Mouse (Mus musculus) MEL (cell line): Measurements from ENCODE around the gene Slit1. TPM values are rescaled to one million over a fixed set of nuclear protein-coding genes. Genes with fewer than 3 reads are reported as not detected.

Source experiments
- DNase-seq: peaks from one replicate; pipeline ENCODE4 v3.0.0; 2011; ENCODE audit warnings: low read depth, low spot score
- H3K27ac ChIP-seq: 2 replicates; pipeline ENCODE4 v1.5.1; 2012; ENCODE audit warnings: low read depth, mild to moderate bottlenecking, control low read depth, low read length, moderate library complexity; ENCODE audit not compliant: control insufficient read depth
- H3K27me3 ChIP-seq, 2 experiments: fragments of 150-350 bp in 1 of 2; sonication (generic) in 1 of 2; 2 replicates each; pipeline ENCODE4 v1.6.1; 2012; ENCODE audit warnings: low read length in 2 of 2, mild to moderate bottlenecking in 2 of 2, improper control_type of control experiment in 1 of 2, moderate library complexity in 1 of 2; ENCODE audit not compliant: insufficient read depth in 2 of 2, control insufficient read depth in 1 of 2
- H3K36me3 ChIP-seq, 2 experiments: 2 replicates each; pipeline ENCODE4 v1.6.1; 2012 to 2014; ENCODE audit warnings: low read length in 2 of 2, improper control_type of control experiment in 1 of 2, inconsistent platforms in 1 of 2, mild to moderate bottlenecking in 1 of 2; ENCODE audit not compliant: insufficient read depth in 2 of 2, control insufficient read depth in 1 of 2
- H3K4me1 ChIP-seq, 2 experiments: fragments of 150-350 bp in 1 of 2; sonication (generic) in 1 of 2; 2 replicates each; pipeline ENCODE4 v1.6.1; 2012; ENCODE audit warnings: low read length in 2 of 2, improper control_type of control experiment in 1 of 2, mild to moderate bottlenecking in 1 of 2; ENCODE audit not compliant: insufficient read depth in 2 of 2, control insufficient read depth in 1 of 2
- H3K4me3 ChIP-seq, 2 experiments: fragments of 150-350 bp in 1 of 2; sonication (generic) in 1 of 2; 2 replicates each; pipeline ENCODE4 v1.5.1; 2012; ENCODE audit warnings: low read depth in 2 of 2, low read length in 2 of 2, mild to moderate bottlenecking in 2 of 2, moderate library complexity in 2 of 2, control low read depth in 1 of 2, improper control_type of control experiment in 1 of 2; ENCODE audit not compliant: control insufficient read depth in 1 of 2, insufficient read depth in 1 of 2
- H3K79me2 ChIP-seq: 2 replicates; pipeline ENCODE4 v1.6.1; 2012; ENCODE audit warnings: mild to moderate bottlenecking, low read length, moderate library complexity; ENCODE audit not compliant: control insufficient read depth, poor library complexity, insufficient read depth
- H3K9ac ChIP-seq: 2 replicates; pipeline ENCODE4 v1.6.1; 2012; ENCODE audit warnings: low read depth, mild to moderate bottlenecking, control low read depth, low read length, moderate library complexity; ENCODE audit not compliant: control insufficient read depth, poor library complexity, severe bottlenecking
- H3K9me3 ChIP-seq: fragments of 150-350 bp; sonication (generic); replicated peaks from 2 replicates; pipeline ENCODE4 v1.6.1; 2012; ENCODE audit warnings: mild to moderate bottlenecking, low read length, improper control_type of control experiment, moderate library complexity; ENCODE audit not compliant: insufficient read depth
- CHD1 ChIP-seq: IDR thresholded peaks from 2 replicates; pipeline ENCODE4 v1.6.1; 2012; ENCODE audit warnings: low read depth, mild to moderate bottlenecking, inconsistent platforms, low read length, improper control_type of control experiment
- CHD2 ChIP-seq: IDR thresholded peaks from 2 replicates; pipeline ENCODE4 v1.6.1; 2011; ENCODE audit warnings: low read length, improper control_type of control experiment
- CTCF ChIP-seq, 3 experiments: IDR thresholded peaks in 2 of 3; conservative IDR thresholded peaks in 1 of 3; 2 replicates each; pipeline ENCODE4 v1.5.1; 2011 to 2012; ENCODE audit warnings: low read length in 3 of 3, low read depth in 2 of 3, mild to moderate bottlenecking in 2 of 3, improper control_type of control experiment in 1 of 3, inconsistent platforms in 1 of 3, mixed read lengths in 1 of 3, moderate library complexity in 1 of 3; ENCODE audit not compliant: control insufficient read depth in 1 of 3, insufficient read depth in 1 of 3, poor library complexity in 1 of 3, severe bottlenecking in 1 of 3
- E2F4 ChIP-seq: IDR thresholded peaks from 2 replicates; pipeline ENCODE4 v1.6.1; 2011; ENCODE audit warnings: low read depth, low read length, improper control_type of control experiment, borderline replicate concordance
- EP300 ChIP-seq, 2 experiments: IDR thresholded peaks; 2 replicates each; pipeline ENCODE4 v1.6.1; 2011; ENCODE audit warnings: improper control_type of control experiment in 2 of 2, low read length in 2 of 2, low read depth in 1 of 2, mild to moderate bottlenecking in 1 of 2
- GATA1 ChIP-seq: IDR thresholded peaks from 2 replicates; pipeline ENCODE4 v1.6.1; 2011; ENCODE audit warnings: low read depth, low read length, improper control_type of control experiment
- HCFC1 ChIP-seq: IDR thresholded peaks from 2 replicates; pipeline ENCODE4 v1.6.1; 2012; ENCODE audit warnings: low read depth, mild to moderate bottlenecking, inconsistent platforms, low read length, improper control_type of control experiment, moderate library complexity
- JUND ChIP-seq: IDR thresholded peaks from 2 replicates; pipeline ENCODE4 v1.6.1; 2011; ENCODE audit warnings: low read depth, mild to moderate bottlenecking, improper control_type of control experiment, low read length
- MAFK ChIP-seq: IDR thresholded peaks from 2 replicates; pipeline ENCODE4 v1.6.1; 2011; ENCODE audit warnings: low read depth, mild to moderate bottlenecking, low read length, improper control_type of control experiment, borderline replicate concordance
- MAX ChIP-seq: IDR thresholded peaks from 2 replicates; pipeline ENCODE4 v1.6.1; 2011; ENCODE audit warnings: low read length, improper control_type of control experiment
- MAZ ChIP-seq: IDR thresholded peaks from 2 replicates; pipeline ENCODE4 v1.6.1; 2012; ENCODE audit warnings: low read depth, mild to moderate bottlenecking, inconsistent platforms, low read length, improper control_type of control experiment
- MEF2A ChIP-seq: IDR thresholded peaks from 2 replicates; pipeline ENCODE4 v1.6.1; 2014; ENCODE audit warnings: low read depth, mild to moderate bottlenecking, inconsistent platforms, low read length, improper control_type of control experiment; ENCODE audit not compliant: poor library complexity, insufficient replicate concordance, severe bottlenecking; ENCODE audit errors: extremely low read depth
- MYC ChIP-seq: IDR thresholded peaks from 2 replicates; pipeline ENCODE4 v1.6.1; 2011; ENCODE audit warnings: low read depth, mild to moderate bottlenecking, low read length, improper control_type of control experiment, moderate library complexity
- NRF1 ChIP-seq: IDR thresholded peaks from 2 replicates; pipeline ENCODE4 v1.6.1; 2014; ENCODE audit warnings: low read depth, mild to moderate bottlenecking, inconsistent platforms, low read length, improper control_type of control experiment, moderate library complexity; ENCODE audit not compliant: poor library complexity, insufficient read depth, severe bottlenecking
- POLR2A ChIP-seq, 2 experiments: IDR thresholded peaks; 2 replicates each; pipeline ENCODE4 v1.6.1; 2011 to 2012; ENCODE audit warnings: low read length in 2 of 2, mild to moderate bottlenecking in 2 of 2, control low read depth in 1 of 2, improper control_type of control experiment in 1 of 2, low read depth in 1 of 2, moderate library complexity in 1 of 2; ENCODE audit not compliant: control insufficient read depth in 1 of 2, insufficient read depth in 1 of 2, poor library complexity in 1 of 2
- POLR2AphosphoS2 ChIP-seq: IDR thresholded peaks from 2 replicates; pipeline ENCODE4 v1.6.1; 2011; ENCODE audit warnings: low read length, improper control_type of control experiment
- POLR2AphosphoS5 ChIP-seq: IDR thresholded peaks from 2 replicates; pipeline ENCODE4 v1.6.1; 2012; ENCODE audit warnings: low read depth, borderline replicate concordance, mild to moderate bottlenecking, inconsistent platforms, low read length, moderate library complexity, mixed read lengths
- RAD21 ChIP-seq: IDR thresholded peaks from 2 replicates; pipeline ENCODE4 v1.6.1; 2011; ENCODE audit warnings: mild to moderate bottlenecking, low read depth, low read length, improper control_type of control experiment
- SIN3A ChIP-seq: IDR thresholded peaks from 2 replicates; pipeline ENCODE4 v1.6.1; 2012; ENCODE audit warnings: low read length, improper control_type of control experiment, inconsistent platforms
- SMC3 ChIP-seq: IDR thresholded peaks from 2 replicates; pipeline ENCODE4 v1.6.1; 2011; ENCODE audit warnings: low read depth, low read length, improper control_type of control experiment
- TAL1 ChIP-seq: IDR thresholded peaks from 2 replicates; pipeline ENCODE4 v1.6.1; 2012; ENCODE audit warnings: mild to moderate bottlenecking, inconsistent platforms, low read length, moderate library complexity, mixed read lengths
- TBP ChIP-seq: IDR thresholded peaks from 2 replicates; pipeline ENCODE4 v1.8.0; 2011; ENCODE audit warnings: low read depth, low read length, improper control_type of control experiment
- USF1 ChIP-seq: IDR thresholded peaks from 2 replicates; pipeline ENCODE4 v1.6.1; 2014; ENCODE audit warnings: low read depth, mild to moderate bottlenecking, inconsistent platforms, low read length, improper control_type of control experiment, moderate library complexity
- ZC3H11A ChIP-seq: IDR thresholded peaks from 2 replicates; pipeline ENCODE4 v1.6.1; 2012; ENCODE audit warnings: low read depth, mild to moderate bottlenecking, inconsistent platforms, low read length, improper control_type of control experiment
- ZMIZ1 ChIP-seq: IDR thresholded peaks from 2 replicates; pipeline ENCODE4 v1.6.1; 2012; ENCODE audit warnings: low read depth, mild to moderate bottlenecking, inconsistent platforms, low read length, improper control_type of control experiment, moderate library complexity
- ZNF384 ChIP-seq: IDR thresholded peaks from 2 replicates; pipeline ENCODE4 v1.6.1; 2012; ENCODE audit warnings: low read depth, mild to moderate bottlenecking, inconsistent platforms, low read length, improper control_type of control experiment
- polyA plus RNA-seq, 2 experiments: library from polyadenylated mRNA; stranded (reverse) in 1 of 2; unstranded in 1 of 2; fragments of >175 nt in 1 of 2; fragments of >200 nt in 1 of 2; gene quantifications; 2 replicates each; pipeline versions ENCODE4 v1.2.1 to v1.2.4; 2012; ENCODE audit warnings: low replicate concordance in 2 of 2, low read depth in 1 of 2; ENCODE audit not compliant: insufficient read length in 2 of 2, insufficient read depth in 1 of 2, missing spikeins in 1 of 2
- total RNA-seq: library from RNA; depleted of rRNA; stranded (reverse); fragments of 300-350 nt; gene quantifications from 2 replicates; pipeline ENCODE4 v1.2.3, GENCODE M21; 2012

Gene Slit1
- total and polyA plus RNA-seq, 3 experiments: 0.04 TPM; not detected in 1

DNA sequence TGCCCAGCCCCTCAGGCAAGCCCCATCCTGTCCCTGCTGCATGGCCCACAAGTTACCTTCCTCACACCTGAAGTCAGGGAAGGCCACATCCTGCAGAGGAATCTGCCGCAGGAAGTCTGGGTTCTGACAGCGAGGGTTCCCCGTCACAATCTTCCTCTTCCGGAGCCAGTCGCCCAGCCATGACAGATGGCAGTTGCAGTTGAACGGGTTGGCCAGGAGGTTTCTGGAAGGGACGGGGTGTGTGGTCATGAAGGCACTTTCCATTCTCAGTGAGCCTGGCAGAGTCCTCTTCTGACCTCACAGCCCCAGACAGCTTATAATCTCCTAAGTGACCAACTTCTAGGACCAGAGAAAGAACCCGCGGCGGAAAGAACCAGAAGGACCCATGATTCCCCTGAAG lies 109.4 kb downstream of the Slit1 start:
- Histone ChIP-seq H3K79me2 (no peaks in the 10 kb centered on the region), H3K27me3 (peaks cover 0 to 1% of the 10 kb centered on the region in 2 experiments; a peak in 2 of 4 replicates)
- no peak for DNase-seq

DNA sequence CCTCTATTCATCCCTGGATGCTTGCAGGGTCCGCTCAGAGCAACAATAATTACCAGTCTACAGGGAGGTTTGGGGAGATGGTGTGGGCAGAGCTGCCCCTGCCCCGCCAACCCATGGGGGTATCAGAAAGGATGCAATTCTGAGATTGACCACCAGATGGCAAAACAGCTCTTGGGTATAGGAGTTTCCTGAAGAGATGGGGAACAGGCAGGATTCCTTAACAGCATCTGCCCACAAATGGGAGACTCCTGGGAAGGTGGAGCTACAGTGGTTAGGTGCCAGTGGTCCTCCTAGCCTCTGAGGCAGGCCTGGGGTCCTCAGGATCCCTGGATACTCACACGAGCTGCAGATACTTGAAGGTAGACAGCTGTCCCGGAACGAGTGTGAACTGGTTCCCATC lies 113.9 kb downstream of the Slit1 start:
- Histone ChIP-seq H3K9me3 (no peaks in the 10 kb centered on the region), H3K27me3 (peaks cover 2% of the 10 kb centered on the region in 2 experiments; a peak in 2 of 4 replicates), H3K36me3 (no peaks in the 10 kb centered on the region)

More for the DNA sequence above, 109.4 kb downstream of the Slit1 start:
- no peak overlapping the region for H3K27ac ChIP-seq
- H3K9ac ChIP-seq: no peak overlapping the region
- H3K9me3 ChIP-seq: no peaks in the 10 kb centered on the region
- TF ChIP-seq TAL1 (no peak), TBP (no peak), MYC (no peak)
- no peak overlapping the region for H3K4me3 ChIP-seq
- no peaks in the 10 kb centered on the region for H3K36me3 ChIP-seq
- H3K4me1 ChIP-seq: 0 out of 4 replicates have a peak, but pooled peaks cover 0 to 3% of the 10 kb centered on the region in 2 experiments

DNA sequence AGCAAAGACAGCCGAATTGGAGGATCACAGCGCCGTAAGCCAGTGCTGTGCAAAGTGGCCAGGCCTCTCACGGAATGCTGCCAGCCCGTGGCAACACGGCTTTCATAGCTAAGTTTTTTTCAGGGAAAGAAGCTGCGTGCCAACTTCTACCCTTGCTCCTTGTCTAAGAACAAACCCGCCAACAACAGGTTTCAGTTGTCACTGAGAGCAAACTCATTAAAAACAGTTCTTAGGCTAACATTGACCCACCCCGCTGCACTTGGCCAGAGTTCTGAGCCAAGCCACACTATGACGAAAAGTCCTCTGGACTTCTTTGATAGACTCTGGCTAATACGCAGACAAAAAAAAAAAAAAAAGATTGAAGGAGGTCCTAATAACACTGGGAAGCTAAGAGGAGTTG lies 114.5 kb downstream of the Slit1 start:
- Histone ChIP-seq H3K27me3 (peaks cover 2% of the 10 kb centered on the region in 2 experiments; a peak in 2 of 4 replicates), H3K79me2 (no peaks in the 10 kb centered on the region), H3K9ac (no peak overlapping the region), H3K9me3 (no peaks in the 10 kb centered on the region), H3K4me1 (0 out of 4 replicates have a peak, but pooled peaks cover 0 to 3% of the 10 kb centered on the region in 2 experiments), H3K4me3 (no peak overlapping the region), H3K36me3 (no peaks in the 10 kb centered on the region), H3K27ac (no peak overlapping the region)
- no peak for DNase-seq
- TF ChIP-seq POLR2AphosphoS2 (no peak), GATA1 (no peak), SIN3A (no peak), CHD1 (no peak), ZMIZ1 (no peak)

More for the DNA sequence above, 113.9 kb downstream of the Slit1 start:
- Histone ChIP-seq H3K4me1 (0 out of 4 replicates have a peak, but pooled peaks cover 0 to 3% of the 10 kb centered on the region in 2 experiments), H3K4me3 (no peak overlapping the region), H3K79me2 (no peaks in the 10 kb centered on the region), H3K27ac (no peak overlapping the region), H3K9ac (no peak overlapping the region)
- peak; percentile 60 for TF ChIP-seq ZC3H11A
- TF ChIP-seq E2F4: no peak
- TF ChIP-seq SMC3: peak; percentile 84
- no peak for TF ChIP-seq MAZ
- no peak for TF ChIP-seq ZNF384
- no peak for TF ChIP-seq POLR2AphosphoS5
- no peak for TF ChIP-seq MAFK
- no peak for TF ChIP-seq HCFC1
- TF ChIP-seq MAX: no peak
- no peak for TF ChIP-seq MEF2A
- TF ChIP-seq USF1: no peak
- no peak for TF ChIP-seq GATA1
- no peak for TF ChIP-seq MYC
- no peak for TF ChIP-seq POLR2AphosphoS2
- TF ChIP-seq EP300 (IDR thresholded peaks at IDR 0.05; ENCODE audit: low read depth in 1 of 2, low read length in 2 of 2): no peak
- TF ChIP-seq JUND: no peak
- TF ChIP-seq CHD2: no peak
- no peak for TF ChIP-seq POLR2A (IDR thresholded peaks at IDR 0.05; ENCODE audit: control insufficient read depth in 1 of 2, insufficient read depth in 1 of 2, low read depth in 1 of 2, low read length in 2 of 2, poor library complexity in 1 of 2)
- TF ChIP-seq CTCF (IDR thresholded peaks at IDR 0.05 in 2 of 3, conservative IDR thresholded peaks at IDR 0.05 in 1 of 3; ENCODE audit: control insufficient read depth in 1 of 3, insufficient read depth in 1 of 3, low read depth in 2 of 3, low read length in 3 of 3, poor library complexity in 1 of 3, severe bottlenecking in 1 of 3): peak; percentile 63 to 84 (median 80)
- TF ChIP-seq SIN3A: no peak
- TF ChIP-seq NRF1: no peak
- TF ChIP-seq ZMIZ1: no peak
- peak; percentile 74 for TF ChIP-seq RAD21
- no peak for TF ChIP-seq TAL1
- no peak for TF ChIP-seq TBP
- TF ChIP-seq, all 39 proteins: peak for 4
- DNase-seq: peak; percentile 82
